Mouse (Mus musculus) common myeloid progenitor, adult 5-6 weeks (primary cell): ENCODE measurements around the gene Spem2. TPM values are rescaled to one million over a fixed set of nuclear protein-coding genes. Genes with fewer than 3 reads are reported as not detected.

Source experiments
- ATAC-seq: replicated peaks from 2 replicates; pipeline ENCODE4 v1.8.0; 2016; ENCODE audit warnings: low read depth, mild to moderate bottlenecking, moderate TSS enrichment, inconsistent platforms; ENCODE audit not compliant: poor library complexity, severe bottlenecking
- total RNA-seq: library from RNA; stranded (forward); fragments of 200-1000, 187-1606 nt; gene quantifications from 2 replicates; pipeline ENCODE4 v1.2.3, GENCODE M21; 2017

Spem2 gene
- total RNA-seq, 1 experiment from 2014 or later, result not detected

DNA sequence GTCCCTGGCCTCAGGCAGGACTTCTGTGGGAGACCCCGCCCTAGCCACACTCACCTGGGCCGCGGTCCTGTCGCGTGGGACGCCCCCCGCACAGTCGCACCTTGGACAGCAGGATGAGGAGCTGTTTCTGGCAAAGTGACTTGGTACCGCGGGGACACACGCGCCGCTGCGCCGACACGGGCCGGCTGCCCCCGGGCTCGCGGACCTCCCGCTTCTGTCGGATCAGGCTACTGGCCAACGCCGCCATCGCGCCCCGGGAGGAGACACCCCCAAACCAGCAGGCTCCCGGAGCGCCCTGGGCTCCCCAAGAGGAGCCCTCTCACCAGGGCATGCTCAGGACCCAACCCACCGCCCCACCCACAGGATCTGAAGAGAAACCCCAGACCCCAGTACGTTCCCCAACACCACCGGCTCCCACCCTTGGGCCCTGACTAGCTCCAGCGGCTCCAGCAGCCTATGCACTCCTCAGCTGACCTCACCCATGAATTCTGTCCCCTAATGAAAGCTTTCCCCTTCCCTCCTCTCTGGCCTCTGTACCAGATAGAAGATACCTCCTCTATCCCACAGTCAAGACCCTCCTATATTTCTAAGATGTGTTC lies 16.8 kb downstream of the Spem2 start, which contains the start of gene Fgf11:
Gene Fgf11 (minus strand): TSS at position 479 of the 599 bp plus-strand sequence.
- ATAC-seq, result no peak

DNA sequence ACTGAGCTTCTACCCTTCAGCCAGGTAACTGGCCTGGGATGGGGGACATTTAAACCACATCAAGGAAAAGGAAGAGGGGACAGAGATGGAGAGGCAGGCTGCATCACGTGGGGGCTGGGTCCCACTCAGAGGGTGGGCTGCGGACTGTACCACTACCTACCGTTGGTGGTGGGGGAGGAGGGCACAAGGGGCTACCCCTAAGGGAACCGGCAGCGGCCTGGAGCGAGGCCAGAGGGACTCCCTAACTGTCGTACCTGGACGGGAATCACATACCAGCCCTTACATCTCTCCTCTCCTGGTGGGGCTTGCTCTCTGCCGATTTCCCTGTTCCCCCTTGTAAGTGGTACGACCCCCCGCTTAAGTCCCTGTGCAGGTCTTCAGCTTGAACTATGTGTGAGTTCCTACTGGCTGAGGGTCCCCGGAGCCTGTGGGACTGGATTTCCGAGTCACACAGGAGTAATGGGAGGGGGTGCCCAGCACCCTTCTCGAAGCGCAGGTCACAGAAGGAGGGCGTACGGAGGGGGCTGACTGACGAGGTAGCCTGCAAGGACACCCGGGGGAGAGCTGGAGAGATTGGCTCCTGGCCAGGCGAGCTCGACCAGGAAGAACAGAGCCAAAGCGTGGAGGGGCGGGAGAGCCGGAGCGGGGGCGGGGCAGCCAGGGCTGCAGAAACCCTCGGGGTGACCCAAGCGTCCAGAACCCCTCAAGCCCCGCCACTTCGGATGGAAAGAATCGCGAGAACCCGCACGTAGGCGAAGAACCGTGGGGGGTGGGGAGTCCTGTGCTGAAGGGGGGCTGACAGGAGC lies 17.7 kb downstream of the Spem2 start:
- ATAC-seq, result no peak

DNA sequence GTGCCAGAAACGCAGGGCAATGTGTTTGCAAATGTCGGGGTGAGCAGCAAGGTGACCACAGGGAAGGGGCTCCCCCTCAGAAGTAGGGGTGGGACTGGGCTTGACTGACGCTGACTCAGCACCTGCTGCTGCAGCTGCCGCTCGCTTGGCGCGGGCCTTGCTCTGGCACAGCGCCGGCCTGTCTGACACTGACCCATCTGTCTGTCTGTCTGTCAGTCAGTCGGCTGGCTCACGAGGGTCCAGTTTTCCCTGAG lies 18.2 kb downstream of the Spem2 start:
- ATAC-seq, result no peak; the same call in 1 of the 2 replicates

DNA sequence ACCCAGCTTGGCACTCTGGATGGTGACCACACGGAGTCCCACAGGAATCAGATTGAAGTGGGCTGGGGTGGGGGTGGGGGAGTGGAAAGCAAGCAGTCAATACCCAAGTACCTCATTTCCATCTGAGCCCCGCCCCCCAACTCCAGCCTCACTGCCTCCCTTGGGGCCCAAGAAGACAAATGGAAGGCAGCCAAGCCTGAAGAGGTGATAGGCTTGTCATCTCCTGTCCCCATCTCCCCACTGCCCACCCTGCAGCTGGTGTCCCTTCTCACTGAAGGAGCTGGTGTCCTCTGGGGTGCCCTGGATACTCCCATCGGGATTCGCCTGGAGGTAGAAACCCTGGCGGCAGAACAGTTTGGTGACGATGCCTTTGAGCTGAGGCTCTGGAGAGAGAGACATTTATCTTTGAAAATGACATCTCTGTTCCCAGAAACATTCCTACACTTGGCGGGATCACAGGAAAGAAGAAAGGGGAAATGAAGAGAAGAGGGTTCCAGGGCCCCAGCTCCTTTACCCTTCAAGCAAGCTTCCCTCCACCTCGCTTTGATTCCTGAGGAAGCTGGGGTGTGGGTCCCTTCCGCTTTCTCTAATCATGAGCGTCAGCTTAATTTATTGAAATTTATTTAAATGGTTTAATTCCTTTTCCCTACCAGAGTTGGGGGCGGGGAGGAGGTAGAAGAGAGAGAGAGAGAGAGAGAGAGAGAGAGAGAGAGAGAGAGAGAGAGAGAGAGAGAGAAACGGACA lies 18.7 kb downstream of the Spem2 start:
- no peak for ATAC-seq

DNA sequence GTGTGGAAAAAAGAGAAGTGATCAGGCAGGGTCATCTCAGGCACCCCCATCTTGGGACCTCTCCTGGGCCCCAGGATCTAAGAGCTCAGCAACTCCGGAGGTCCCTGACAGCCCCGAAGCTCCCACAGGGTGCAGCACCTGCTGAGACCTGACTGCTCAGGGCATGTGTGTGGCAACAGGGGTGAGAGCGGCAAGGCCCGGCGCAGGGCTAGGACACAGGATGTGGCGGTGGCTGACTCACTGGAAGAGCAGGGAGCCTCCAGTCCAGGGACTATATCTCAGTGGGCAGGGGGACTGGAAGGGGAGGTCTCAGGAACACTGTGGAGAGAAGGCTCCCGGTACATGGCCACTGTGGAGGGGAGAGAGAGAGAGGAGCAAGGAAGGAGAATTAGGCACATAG lies 20.3 kb downstream of the Spem2 start:
- no peak for ATAC-seq

DNA sequence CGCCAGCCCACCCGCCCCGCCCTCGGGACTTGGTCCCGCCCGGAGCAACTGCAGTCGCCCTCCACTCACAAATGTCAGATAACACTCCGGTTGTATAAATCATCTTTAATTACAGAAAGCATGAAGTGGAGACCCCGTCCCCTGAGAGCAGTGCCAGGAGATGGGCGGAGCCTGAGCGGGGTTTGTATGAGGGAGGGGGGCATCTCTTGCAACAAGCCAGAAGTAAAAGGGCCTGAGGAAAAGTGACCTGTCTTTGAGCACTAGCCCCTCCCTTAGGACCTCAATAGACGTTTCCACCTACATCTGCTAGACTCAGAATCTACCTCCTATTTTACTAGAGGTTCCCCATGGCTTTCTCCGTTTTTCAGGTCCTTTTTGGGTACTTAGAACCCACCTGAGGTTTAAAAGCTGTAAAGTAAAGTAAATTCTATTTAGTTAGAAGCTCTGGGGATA lies 22.3 kb downstream of the Spem2 start:
- ATAC-seq, result no peak

DNA sequence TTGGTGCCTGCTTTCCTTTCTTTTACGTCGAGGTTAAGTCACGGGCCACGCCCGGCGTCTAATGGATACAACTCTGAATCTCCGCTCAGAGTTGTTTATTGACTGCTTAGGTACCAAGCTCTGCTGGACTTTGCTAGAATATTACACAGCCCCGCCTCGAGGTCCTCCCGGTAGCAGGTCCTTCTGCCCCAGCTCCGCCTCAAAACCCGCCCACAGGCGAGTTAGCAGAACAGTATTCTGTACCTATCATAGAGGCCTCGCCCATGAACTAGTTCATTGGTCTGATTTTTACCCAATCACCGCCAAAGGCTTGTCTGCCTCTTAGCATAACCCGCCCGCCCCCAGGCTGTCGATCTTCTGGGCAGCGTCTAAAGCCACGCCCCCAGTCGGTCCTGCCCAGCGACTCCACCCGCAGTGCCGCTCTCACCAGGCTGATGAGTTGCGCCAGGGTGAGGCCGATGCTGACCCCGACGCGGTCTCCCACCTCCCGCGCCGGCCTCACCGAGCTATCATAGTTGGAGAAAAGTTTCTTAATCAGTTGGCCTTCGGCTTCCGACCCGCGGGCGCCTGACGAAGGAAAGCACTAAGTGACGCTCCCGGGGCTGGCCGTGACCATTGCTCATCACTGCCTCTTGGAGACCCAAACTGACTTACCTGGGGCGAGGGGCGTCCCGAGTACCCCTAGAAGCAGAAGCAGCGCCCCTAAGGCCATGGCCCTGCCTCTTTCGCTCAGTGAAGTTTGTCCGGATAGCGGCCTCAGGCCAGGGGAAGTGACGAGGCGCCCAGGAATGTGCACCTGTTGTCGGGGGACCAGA lies 22.9 kb downstream of the Spem2 start, which contains the start of gene Chrnb1:
Gene Chrnb1 (minus strand): TSS at position 776 of the 815 bp plus-strand sequence.
- peak; percentile 98 for ATAC-seq

DNA sequence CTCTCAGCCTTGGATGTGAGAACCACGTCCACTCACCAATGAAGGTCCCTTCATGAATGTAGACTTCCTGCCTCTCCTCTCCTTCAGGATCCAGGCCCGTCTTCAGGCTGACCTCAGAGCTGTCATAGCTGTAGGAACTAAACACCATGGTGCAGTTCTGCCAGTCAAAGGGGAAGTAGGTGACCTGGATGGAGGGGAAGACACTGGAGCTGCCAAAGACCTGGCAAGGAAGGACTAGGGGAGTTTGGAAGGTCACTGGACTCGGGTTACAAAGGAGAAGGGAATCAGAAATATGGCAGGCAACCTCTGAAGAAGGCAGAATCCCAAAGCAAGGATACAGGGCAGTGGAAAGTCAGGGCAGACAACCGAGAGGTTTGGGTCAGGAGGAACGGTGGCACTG lies 24.8 kb downstream of the Spem2 start:
- no peak for ATAC-seq

DNA sequence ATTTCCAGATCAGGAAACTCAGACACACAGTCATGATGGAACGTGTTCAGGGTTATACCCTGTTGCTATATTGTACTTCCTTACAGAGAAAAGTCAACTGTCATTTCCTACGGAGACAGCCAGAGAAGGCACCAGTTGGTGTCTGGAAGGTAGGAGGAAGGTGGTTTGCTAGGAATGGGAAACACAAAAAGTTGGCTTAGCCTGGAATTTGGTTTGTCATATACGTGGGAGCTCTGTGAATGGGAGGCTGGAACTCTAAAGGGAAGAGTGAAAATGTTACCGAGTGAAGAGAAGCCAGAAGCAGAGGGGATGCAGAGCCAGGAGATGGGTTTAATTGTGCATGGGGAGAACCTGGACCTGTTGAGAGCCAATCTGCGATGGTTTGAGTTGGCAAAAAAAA lies 26.8 kb downstream of the Spem2 start:
- no peak for ATAC-seq

DNA sequence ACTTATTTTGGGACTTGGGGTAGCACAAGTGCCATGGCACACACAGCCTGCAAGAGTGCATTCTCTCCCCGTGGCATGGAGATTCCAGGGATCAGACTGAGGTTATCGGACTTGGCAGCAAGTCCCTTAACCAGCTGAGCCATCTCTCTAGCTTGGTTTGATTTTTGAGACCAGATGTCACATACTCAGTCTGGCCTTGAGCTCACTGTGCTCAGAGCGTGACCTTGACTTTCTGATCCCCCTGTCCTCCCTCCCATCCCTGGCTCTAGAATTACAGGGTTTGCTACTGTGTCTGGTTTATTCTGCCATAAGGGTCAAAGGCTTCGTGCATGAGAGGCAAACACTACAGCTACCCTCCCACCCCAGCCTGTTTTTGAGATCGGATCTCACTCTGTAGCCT lies 28.8 kb downstream of the Spem2 start:
- no peak for ATAC-seq

DNA sequence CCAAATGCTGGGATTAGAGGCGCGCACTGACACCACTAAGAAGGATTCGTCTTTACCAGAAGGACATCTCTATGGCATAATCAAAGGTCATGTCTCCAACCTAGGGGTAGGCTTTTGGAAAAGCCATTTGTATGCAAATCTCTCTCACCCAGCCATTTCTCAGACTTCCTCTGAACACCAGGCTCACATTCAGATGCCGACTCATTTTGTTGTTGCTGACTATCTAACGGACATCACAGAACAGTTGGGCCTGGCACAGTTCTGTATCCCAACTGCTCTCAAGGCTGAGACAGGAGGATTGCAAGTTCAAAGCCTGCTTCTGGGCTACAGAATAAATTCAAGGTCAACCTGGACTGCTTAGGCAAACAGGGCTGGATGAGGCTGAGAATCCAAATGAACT lies 31.0 kb downstream of the Spem2 start:
- ATAC-seq, result no peak

DNA sequence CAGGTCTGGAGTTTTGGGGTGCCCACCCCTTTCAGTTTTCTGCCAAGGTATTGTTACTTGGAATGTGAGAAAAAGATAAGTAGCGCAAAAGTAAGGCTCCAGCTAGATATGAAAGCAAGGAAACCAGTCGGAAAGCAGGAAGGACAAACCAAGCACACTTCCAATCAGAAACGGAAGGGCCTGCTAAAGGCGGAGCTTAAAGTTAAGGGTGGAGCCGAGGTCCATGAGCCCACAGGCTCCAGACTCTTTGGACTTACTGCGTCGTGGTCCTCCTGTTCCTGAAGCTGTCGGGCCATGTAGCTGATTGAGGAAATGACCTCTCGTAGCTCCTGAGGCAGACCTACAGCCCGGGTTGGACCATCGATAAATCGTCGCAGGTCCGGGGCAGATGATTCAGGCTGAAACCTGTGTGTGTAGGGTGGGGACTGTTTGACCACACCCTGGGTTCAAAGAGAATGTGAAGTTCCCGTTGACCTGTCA lies 33.4 kb downstream of the Spem2 start:
- peak; percentile 80 for ATAC-seq

DNA sequence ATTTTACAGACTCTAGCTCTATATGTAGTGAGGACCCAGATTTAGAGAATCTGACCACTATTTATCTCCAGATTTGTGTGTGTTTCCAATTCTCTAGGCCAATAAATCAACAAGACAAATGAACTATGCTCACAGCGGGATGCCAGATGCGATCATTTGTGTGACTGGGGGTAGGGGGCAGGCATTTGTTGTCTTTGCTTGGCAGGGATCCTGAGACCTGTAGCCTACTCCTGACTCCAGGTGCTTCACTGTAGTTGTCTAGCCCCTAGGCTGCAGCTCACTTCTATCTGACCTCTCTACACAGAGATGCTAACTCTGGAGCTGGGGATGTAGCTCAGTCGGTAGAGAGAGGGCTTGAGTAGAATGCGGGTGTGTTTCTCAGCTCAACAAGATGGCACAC lies 36.4 kb downstream of the Spem2 start:
- ATAC-seq, result no peak

DNA sequence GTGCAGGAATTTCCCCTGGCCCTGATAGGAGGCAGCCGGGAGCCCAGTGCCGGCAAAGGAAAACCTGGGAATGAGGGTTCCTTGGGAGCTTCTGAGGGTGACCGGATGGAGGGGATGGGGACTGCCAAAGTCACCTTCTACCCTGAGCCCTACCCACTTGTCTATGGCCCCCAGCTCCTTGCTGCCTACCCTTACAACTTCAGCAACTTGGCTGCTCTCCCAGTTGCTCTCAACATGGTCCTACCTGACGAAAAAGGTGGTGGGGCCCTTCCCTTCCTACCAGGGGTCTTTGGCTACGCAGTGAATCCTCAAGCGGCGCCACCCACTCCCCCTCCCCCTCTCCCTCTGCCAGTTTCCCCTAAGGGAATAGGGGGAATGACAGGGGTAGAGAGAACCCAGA lies 39.3 kb downstream of the Spem2 start:
- ATAC-seq, result no peak

DNA sequence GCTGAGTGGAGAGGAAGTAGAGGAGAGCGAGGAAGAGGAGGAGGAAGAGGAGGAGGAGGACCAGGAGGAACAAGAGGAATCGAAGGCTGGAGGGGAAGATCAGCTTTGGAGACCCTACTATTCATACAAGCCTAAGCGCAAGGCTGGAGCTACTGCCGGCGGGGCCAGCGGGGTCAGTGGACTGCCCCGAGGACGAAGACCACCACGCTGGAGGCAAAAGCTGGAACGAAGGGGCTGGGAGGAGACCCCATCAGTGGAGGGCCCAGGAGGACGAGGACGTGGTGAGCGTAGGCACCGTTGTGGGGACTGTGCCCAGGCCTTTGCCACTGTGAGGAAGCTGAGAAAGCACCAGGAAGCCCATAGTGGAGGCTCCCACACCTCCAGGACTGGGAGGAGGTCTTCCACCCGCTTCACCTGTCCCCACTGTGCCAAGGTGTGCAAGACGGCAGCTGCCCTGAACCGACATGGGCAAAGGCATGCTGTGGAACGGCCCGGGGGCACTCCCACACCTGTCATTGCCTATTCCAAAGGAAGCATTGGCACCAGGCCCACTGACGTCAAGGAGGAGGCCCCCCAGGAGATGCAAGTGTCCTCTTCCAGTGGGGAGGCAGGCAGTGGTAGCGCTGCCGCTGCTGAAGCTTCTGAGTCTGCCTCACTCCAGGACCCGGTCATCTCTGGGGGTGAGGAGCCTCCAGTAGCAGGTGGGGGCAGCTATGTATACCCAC lies 39.8 kb downstream of the Spem2 start:
- ATAC-seq, result no peak

DNA sequence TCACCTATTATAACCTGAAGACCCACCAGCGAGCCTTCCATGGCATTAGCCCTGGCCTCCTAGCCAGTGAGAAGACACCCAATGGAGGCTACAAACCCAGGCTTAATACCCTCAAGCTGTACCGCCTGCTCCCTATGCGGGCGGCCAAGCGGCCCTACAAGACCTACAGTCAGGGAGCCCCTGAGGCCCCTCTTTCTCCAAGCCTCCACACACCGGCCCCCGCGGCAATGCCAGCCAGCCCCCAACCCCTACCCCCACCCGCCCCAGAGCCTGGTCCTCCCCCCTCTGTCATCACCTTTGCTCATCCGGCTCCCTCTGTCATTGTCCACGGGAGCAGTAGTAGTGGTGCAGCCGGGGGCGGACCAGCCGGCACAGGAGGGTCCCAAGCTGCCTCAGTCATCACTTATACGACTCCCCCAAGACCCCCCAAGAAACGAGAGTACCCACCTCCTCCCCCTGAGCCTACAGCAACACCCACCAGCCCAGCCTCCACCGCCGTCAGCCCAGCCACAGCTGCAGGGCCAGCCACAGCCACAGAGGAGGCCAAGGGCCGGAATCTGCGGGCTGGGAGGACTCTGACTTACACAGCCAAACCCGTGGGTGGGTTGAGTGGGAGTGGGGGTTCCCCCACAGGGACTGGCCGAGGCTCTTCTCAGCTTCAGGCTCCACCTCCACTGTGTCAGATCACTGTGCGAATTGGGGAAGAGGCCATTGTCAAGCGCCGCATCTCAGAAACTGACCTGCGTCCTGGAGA lies 40.6 kb downstream of the Spem2 start:
- ATAC-seq, result peak; percentile 58; the same call in 1 of the 2 replicates

DNA sequence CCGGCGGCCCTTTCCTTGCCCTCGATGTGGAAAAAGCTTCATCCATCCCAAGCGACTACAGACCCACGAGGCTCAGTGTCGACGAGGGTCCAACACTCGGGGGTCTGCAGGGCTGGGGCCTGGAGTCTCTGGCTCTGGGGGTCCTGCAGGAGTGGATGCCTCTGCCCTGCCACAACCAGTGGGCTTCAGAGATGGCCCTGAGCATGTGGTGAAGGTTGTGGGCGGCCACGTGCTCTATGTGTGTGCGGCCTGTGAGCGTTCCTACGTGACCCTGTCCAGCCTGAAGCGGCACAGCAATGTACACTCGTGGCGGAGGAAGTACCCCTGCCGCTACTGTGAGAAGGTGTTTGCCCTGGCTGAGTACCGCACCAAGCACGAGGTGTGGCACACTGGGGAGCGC lies 41.8 kb downstream of the Spem2 start:
- ATAC-seq, result no peak

DNA sequence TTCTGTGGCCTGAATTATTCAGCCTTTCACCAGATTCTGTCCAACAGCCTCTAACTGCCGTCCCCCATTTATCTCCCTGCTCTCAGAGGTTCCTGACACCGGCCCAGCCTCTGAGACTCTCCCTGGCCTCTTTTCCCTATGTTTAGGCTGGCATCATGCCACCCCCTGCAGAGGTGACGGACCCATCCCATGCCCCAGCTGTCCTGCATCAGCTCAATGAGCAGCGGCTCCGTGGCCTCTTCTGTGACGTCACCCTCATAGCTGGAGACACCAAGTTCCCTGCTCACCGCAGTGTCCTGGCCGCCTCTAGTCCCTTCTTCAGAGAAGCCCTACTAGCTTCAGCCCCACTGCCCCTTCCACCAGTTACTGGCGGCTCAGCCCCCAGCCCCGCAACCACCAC lies 42.5 kb downstream of the Spem2 start:
- ATAC-seq, result no peak

DNA sequence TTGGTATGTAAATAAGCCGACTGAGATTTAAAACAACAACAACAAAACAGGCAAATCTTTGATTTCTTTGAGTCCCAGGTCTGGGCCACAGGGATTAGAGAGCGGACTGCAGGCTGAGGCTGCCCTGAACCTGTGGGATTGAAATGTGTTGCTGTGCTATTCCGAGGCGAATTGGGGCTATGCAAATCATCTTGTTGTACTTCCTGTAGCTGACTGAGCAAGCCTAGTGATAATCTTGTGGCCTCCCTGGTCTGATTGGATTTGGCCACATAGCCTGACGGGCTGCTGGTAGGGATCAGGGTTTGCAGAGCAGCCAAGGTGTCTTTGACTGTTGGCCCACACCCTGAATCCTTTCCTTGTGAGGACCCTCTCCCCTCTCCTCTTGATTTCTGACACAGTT lies 43.3 kb downstream of the Spem2 start:
- ATAC-seq, result 0 out of 2 replicates have a peak, but pooled peaks have one; percentile 24
